Mouse (Mus musculus): ENCODE data around the gene E2f6.

E2f6 gene

GRCm38 (mm10) chr12:16810525-16811431 lies at the start of gene E2f6:
Gene E2f6, plus strand, starts transcription at chr12:16810963.
- peak; percentile 76 to 79 for DNase-seq

- no peak for DNase-seq
Measured at GRCm38 (mm10) chr12:16761461-16761860, 49.3 kb upstream of the E2f6 start.

- DNase-seq = no peak
Measured at GRCm38 (mm10) chr12:16763649-16764422, 46.9 kb upstream of the E2f6 start.

GRCm38 (mm10) chr12:16764776-16765445 lies 45.9 kb upstream of the E2f6 start:
- no peak for DNase-seq

- no peak for DNase-seq
Measured at GRCm38 (mm10) chr12:16768251-16768650, 42.5 kb upstream of the E2f6 start.

- no peak for DNase-seq
Measured at GRCm38 (mm10) chr12:16768711-16769110, 42.1 kb upstream of the E2f6 start.

GRCm38 (mm10) chr12:16769601-16770165 lies 41.1 kb upstream of the E2f6 start:
- no peak for DNase-seq

GRCm38 (mm10) chr12:16774605-16775004 lies 36.2 kb upstream of the E2f6 start:
- DNase-seq = no peak

- peak; percentile 7 to 26 for DNase-seq
Measured at GRCm38 (mm10) chr12:16775351-16775750, 35.4 kb upstream of the E2f6 start.

GRCm38 (mm10) chr12:16778523-16778922 lies 32.2 kb upstream of the E2f6 start:
- no peak for DNase-seq

GRCm38 (mm10) chr12:16779165-16779564 lies 31.6 kb upstream of the E2f6 start:
- DNase-seq = no peak

GRCm38 (mm10) chr12:16780320-16780719 lies 30.4 kb upstream of the E2f6 start:
- DNase-seq = no peak

- no peak for DNase-seq
Measured at GRCm38 (mm10) chr12:16781034-16781746, 29.6 kb upstream of the E2f6 start.

GRCm38 (mm10) chr12:16788600-16788999 lies 22.2 kb upstream of the E2f6 start:
- DNase-seq = no peak

- DNase-seq = no peak
Measured at GRCm38 (mm10) chr12:16789199-16789598, 21.6 kb upstream of the E2f6 start.

GRCm38 (mm10) chr12:16789756-16790155 lies 21.0 kb upstream of the E2f6 start:
- no peak for DNase-seq

GRCm38 (mm10) chr12:16790456-16790855 lies 20.3 kb upstream of the E2f6 start:
- no peak for DNase-seq

GRCm38 (mm10) chr12:16793371-16793770 lies 17.4 kb upstream of the E2f6 start:
- DNase-seq = no peak

- no peak for DNase-seq
Measured at GRCm38 (mm10) chr12:16795781-16796180, 15.0 kb upstream of the E2f6 start.

- no peak for DNase-seq
Measured at GRCm38 (mm10) chr12:16798894-16799293, 11.9 kb upstream of the E2f6 start.

GRCm38 (mm10) chr12:16799928-16800258 lies 10.9 kb upstream of the E2f6 start:
- no peak for DNase-seq

GRCm38 (mm10) chr12:16800259-16800958 lies 10.4 kb upstream of the E2f6 start, which contains the start of gene Greb1:
Gene Greb1, minus strand, starts transcription at chr12:16800886.
- no peak for DNase-seq
